Mouse (Mus musculus) G1E (cell line): ENCODE measurements around the gene Armc8.

ENCODE experiments used
- CTCF ChIP-seq: IDR thresholded peaks from 2 replicates; pipeline ENCODE4 v1.5.1; 2012; ENCODE audit warnings: low read depth, low read length, inconsistent platforms, mixed read lengths
- GATA1 ChIP-seq: IDR thresholded peaks from 2 replicates; pipeline ENCODE4 v1.6.1; 2012; ENCODE audit warnings: borderline replicate concordance, low read length, inconsistent platforms, mixed read lengths
- GATA2 ChIP-seq: IDR thresholded peaks from 2 replicates; pipeline ENCODE4 v1.6.1; 2012; ENCODE audit warnings: low read depth, low read length, inconsistent platforms, borderline replicate concordance
- POLR2AphosphoS5 ChIP-seq: IDR thresholded peaks from 2 replicates; pipeline ENCODE4 v1.6.1; 2012; ENCODE audit warnings: low read depth, low read length, inconsistent platforms; ENCODE audit not compliant: insufficient replicate concordance

- no peak for TF ChIP-seq CTCF
- TF ChIP-seq POLR2AphosphoS5: no peak
- no peak for TF ChIP-seq GATA1
- TF ChIP-seq GATA2: no peak
Measured at GRCm38 (mm10) chr9:99560389-99560788, 8.3 kb downstream of the Armc8 start.
